Mouse (Mus musculus) ES-E14 (cell line): Measurements from ENCODE around the gene Serping1.

Experiments used
- CHD2 ChIP-seq: IDR thresholded peaks from 2 replicates; pipeline ENCODE4 v1.6.1; 2014; ENCODE audit warnings: mild to moderate bottlenecking, low read depth, low read length, inconsistent platforms
- HCFC1 ChIP-seq: IDR thresholded peaks from 2 replicates; pipeline ENCODE4 v1.6.1; 2012; ENCODE audit warnings: low read length, inconsistent platforms, borderline replicate concordance; ENCODE audit not compliant: insufficient read depth
- MAFK ChIP-seq: IDR thresholded peaks from 2 replicates; pipeline ENCODE4 v1.6.1; 2014; ENCODE audit warnings: mild to moderate bottlenecking, low read depth, low read length, inconsistent platforms; ENCODE audit not compliant: insufficient read depth
- ZNF384 ChIP-seq: IDR thresholded peaks from 2 replicates; pipeline ENCODE4 v1.6.1; 2012; ENCODE audit warnings: low read depth, low read length, inconsistent platforms

DNA sequence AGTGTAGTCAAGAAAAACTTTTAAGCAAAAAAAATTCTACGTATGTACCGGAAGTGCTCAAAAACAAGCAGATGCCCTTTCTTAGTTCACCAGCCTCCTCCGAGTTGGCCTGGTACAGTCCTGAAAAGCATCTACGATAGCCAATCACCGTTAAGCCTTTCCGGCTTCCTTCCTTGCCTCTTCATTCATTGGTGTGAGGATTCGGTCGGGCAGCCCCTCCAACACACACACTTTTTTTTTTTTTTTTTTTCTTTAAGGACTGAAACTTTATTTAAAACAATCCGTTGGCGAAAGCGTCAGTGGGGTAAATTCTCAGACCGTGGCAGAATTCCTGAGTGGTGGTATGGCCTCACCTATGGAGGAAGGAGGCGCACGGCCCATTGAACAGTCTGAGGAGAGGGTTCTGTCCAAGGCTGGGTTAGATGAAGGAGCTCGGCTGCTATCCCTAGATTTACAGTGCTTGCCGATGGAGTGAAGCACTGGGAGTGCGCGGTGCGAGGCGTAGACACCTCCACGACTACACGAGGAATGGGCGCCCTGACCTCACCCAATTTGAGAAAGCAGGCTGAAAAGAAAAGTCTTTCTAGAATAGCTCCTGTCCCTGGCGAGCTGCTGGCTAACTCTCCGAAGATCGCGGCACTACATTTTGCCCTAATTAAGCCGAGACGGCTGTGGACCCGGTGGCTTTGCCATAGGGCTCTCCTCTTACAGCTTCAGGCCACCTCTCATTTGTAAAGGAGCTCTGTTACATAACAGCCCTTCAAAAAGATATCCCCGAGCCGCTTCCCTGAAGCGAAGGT, 59.5 kb downstream of the Serping1 start:
- TF ChIP-seq CHD2 (peak; percentile 78), HCFC1 (peak; percentile 87), ZNF384 (peak; percentile 100), MAFK (peak; percentile 86)
